Mouse (Mus musculus): ENCODE results near the gene Slc46a3.

DNA sequence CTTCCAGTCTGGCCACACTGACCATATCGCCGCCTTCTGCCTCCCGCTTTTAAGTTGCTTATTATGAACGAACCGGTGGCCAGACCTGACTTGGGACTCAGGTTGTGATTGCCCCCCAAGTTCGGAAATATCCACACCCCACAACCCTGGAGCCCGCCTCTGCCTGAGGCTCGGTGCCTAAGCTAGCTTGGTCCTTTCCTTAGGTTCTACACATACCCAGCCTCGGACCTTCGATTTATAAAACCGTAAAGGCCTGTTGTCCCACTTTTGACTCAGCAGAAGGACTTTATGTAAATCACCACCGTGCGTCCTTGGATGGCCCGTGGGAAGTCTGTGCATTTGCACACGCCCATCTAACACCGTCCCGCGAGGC lies 34.6 kb downstream of the Slc46a3 start:
- TF ChIP-seq CTCF (IDR thresholded peaks at IDR 0.05; ENCODE audit: borderline replicate concordance, extremely low read depth, insufficient read depth, insufficient read length) (no peak), POLR2A (IDR thresholded peaks at IDR 0.05; ENCODE audit: borderline replicate concordance, extremely low read depth, insufficient read depth, insufficient read length, poor library complexity, severe bottlenecking) (no peak)

Data from brain, embryonic 14.5 days (tissue).